Mouse (Mus musculus): ENCODE results near the gene Ncam2.

Gene Ncam2

GRCm38 (mm10) chr16:81200201-81201071 lies at the start of gene Ncam2:
Gene Ncam2, plus strand, starts transcription at chr16:81200697.
- no peak for DNase-seq (ENCODE audit: low spot score in 2 of 2)

GRCm38 (mm10) chr16:81170828-81171227 lies 29.7 kb upstream of the Ncam2 start:
- DNase-seq (ENCODE audit: low spot score in 2 of 2), result no peak

- DNase-seq (ENCODE audit: low spot score in 2 of 2), result no peak
Measured at GRCm38 (mm10) chr16:81175302-81175943, 25.1 kb upstream of the Ncam2 start.

GRCm38 (mm10) chr16:81179801-81180200 lies 20.7 kb upstream of the Ncam2 start:
- DNase-seq (ENCODE audit: low spot score in 2 of 2), result no peak

GRCm38 (mm10) chr16:81187579-81188179 lies 12.8 kb upstream of the Ncam2 start:
- DNase-seq (ENCODE audit: low spot score in 2 of 2), result no peak

GRCm38 (mm10) chr16:81191621-81192020 lies 8.9 kb upstream of the Ncam2 start:
- no peak for DNase-seq (ENCODE audit: low spot score in 2 of 2)

- no peak for DNase-seq (ENCODE audit: low spot score in 2 of 2)
Measured at GRCm38 (mm10) chr16:81192607-81193006, 7.9 kb upstream of the Ncam2 start.

GRCm38 (mm10) chr16:81199467-81199866 lies 1.0 kb upstream of the Ncam2 start:
- no peak for DNase-seq (ENCODE audit: low spot score in 2 of 2)

- DNase-seq (ENCODE audit: low spot score in 2 of 2), result no peak
Measured at GRCm38 (mm10) chr16:81201471-81201870, 974 bp downstream of the Ncam2 start.

GRCm38 (mm10) chr16:81201992-81202391 lies 1.5 kb downstream of the Ncam2 start:
- DNase-seq (ENCODE audit: low spot score in 2 of 2), result no peak

- DNase-seq (ENCODE audit: low spot score in 2 of 2), result no peak
Measured at GRCm38 (mm10) chr16:81202721-81203161, 2.2 kb downstream of the Ncam2 start.

- DNase-seq (ENCODE audit: low spot score in 2 of 2), result no peak
Measured at GRCm38 (mm10) chr16:81204405-81205034, 4.0 kb downstream of the Ncam2 start.

- no peak for DNase-seq (ENCODE audit: low spot score in 2 of 2)
Measured at GRCm38 (mm10) chr16:81221176-81221575, 20.7 kb downstream of the Ncam2 start.

GRCm38 (mm10) chr16:81223841-81224240 lies 23.3 kb downstream of the Ncam2 start:
- no peak for DNase-seq (ENCODE audit: low spot score in 2 of 2)

GRCm38 (mm10) chr16:81224253-81224652 lies 23.8 kb downstream of the Ncam2 start:
- no peak for DNase-seq (ENCODE audit: low spot score in 2 of 2)

GRCm38 (mm10) chr16:81254875-81255274 lies 54.4 kb downstream of the Ncam2 start:
- no peak for DNase-seq (ENCODE audit: low spot score in 2 of 2)

GRCm38 (mm10) chr16:81260429-81260828 lies 59.9 kb downstream of the Ncam2 start:
- DNase-seq (ENCODE audit: low spot score in 2 of 2), result no peak

- DNase-seq (ENCODE audit: low spot score in 2 of 2), result no peak
Measured at GRCm38 (mm10) chr16:81273597-81274360, 73.3 kb downstream of the Ncam2 start.

- no peak for DNase-seq (ENCODE audit: low spot score in 2 of 2)
Measured at GRCm38 (mm10) chr16:81284241-81284640, 83.7 kb downstream of the Ncam2 start.

GRCm38 (mm10) chr16:81284859-81285837 lies 84.7 kb downstream of the Ncam2 start:
- no peak for DNase-seq (ENCODE audit: low spot score in 2 of 2)
